Mouse (Mus musculus) hindbrain, embryonic 14.5 days (tissue): ENCODE data around the gene Hnrnpul1. TPM values are rescaled to one million over a fixed set of nuclear protein-coding genes. Genes with fewer than 3 reads are reported as not detected.
A peak's percentile ranks its signal among the peaks of the same experiment; 100 is the strongest.

ENCODE experiments used
- ATAC-seq: fragments of 200-750 bp; cut with Nextera tagmentation; 2 replicates; pipeline ENCODE4 v1.8.0; 2017; ENCODE audit warnings: moderate number of reproducible peaks, mild to moderate bottlenecking, moderate TSS enrichment, moderate library complexity; ENCODE audit not compliant: low FRiP score
- DNase-seq: peaks from one replicate; pipeline ENCODE4 v3.0.0-alpha.2; 2015; ENCODE audit warnings: low spot score
- H3K27ac ChIP-seq: fragments of 300-500 bp; sonication (generic); 2 replicates; pipeline ENCODE4 v1.5.1; 2014; ENCODE audit warnings: mild to moderate bottlenecking, moderate library complexity
- H3K27me3 ChIP-seq: fragments of 300-500 bp; sonication (generic); 2 replicates; pipeline ENCODE4 v1.6.1; 2014; ENCODE audit warnings: mild to moderate bottlenecking, low read length, mixed read lengths; ENCODE audit not compliant: control insufficient read depth, insufficient read depth
- H3K36me3 ChIP-seq: fragments of 300-500 bp; sonication (generic); replicated peaks from 2 replicates; pipeline ENCODE4 v1.6.1; 2014; ENCODE audit not compliant: control insufficient read depth, insufficient read depth
- H3K4me1 ChIP-seq: fragments of 300-500 bp; sonication (generic); replicated peaks from 2 replicates; pipeline ENCODE4 v1.6.1; 2014; ENCODE audit warnings: antibody characterized with exemption, low read length, mixed read lengths; ENCODE audit not compliant: control insufficient read depth, insufficient read depth
- H3K4me2 ChIP-seq: fragments of 300-500 bp; sonication (generic); replicated peaks from 2 replicates; pipeline ENCODE4 v1.6.1; 2014; ENCODE audit warnings: mild to moderate bottlenecking, moderate library complexity
- H3K4me3 ChIP-seq: fragments of 300-500 bp; sonication (generic); replicated peaks from 2 replicates; pipeline ENCODE4 v1.5.1; 2014; ENCODE audit warnings: mild to moderate bottlenecking, low read length
- H3K9ac ChIP-seq: fragments of 300-500 bp; sonication (generic); 2 replicates; pipeline ENCODE4 v1.6.1; 2014
- H3K9me3 ChIP-seq: fragments of 300-500 bp; sonication (generic); 2 replicates; pipeline ENCODE4 v1.6.1; 2016; ENCODE audit warnings: low read length; ENCODE audit not compliant: control insufficient read depth
- WGBS: fragments of 180-500 bp; shearing (Covaris S2); extraction: QIAGEN DNeasy Blood & Tissue Kit; methylation state at CpG from one replicate; pipeline ENCODE4 v1.1.7; 2014; 5-methylcytosine and 5-hydroxymethylcytosine counted together
- polyA plus RNA-seq: library from polyadenylated mRNA; unstranded; fragments of >200 nt; fragmentation: Nextera tagmentation; extraction: Ambion mirVana; gene quantifications from 2 replicates; pipeline ENCODE4 v1.2.1, GENCODE M21; 2014

The Hnrnpul1 gene
- polyA plus RNA-seq, 1 experiment from 2014 or later = 54.7 TPM

DNA sequence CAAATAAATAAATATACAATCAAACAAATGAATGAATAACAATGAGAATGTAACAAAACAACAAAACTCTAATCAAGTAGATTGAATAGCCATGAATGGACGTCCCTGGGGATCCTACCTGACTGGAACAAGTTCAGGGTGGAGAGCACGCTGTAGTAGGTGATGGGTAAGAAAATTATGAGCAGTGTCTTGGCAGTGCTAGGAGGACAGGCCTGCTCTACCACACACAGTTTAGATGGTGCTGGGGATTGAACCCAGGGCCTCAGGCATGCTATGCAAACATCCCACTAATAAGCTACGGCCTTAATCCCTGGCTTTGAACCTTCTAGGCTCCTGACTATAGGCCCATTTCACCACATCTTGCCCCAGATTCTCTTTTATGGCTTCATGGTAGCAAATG, 37.1 kb downstream of the Hnrnpul1 start:
- Histone ChIP-seq H3K4me3 (no peak overlapping the region), H3K27ac (no peak overlapping the region), H3K9ac (no peak overlapping the region), H3K36me3 (peaks cover 69% of the 10 kb centered on the region), H3K27me3 (no peaks in the 10 kb centered on the region), H3K9me3 (no peaks in the 10 kb centered on the region), H3K4me1 (peaks cover 17% of the 10 kb centered on the region), H3K4me2 (peak overlapping the region; percentile 89)
- no peak for DNase-seq
- 92% methylated on average over 3 of the region's 3 CpGs for WGBS
- no peak for ATAC-seq

DNA sequence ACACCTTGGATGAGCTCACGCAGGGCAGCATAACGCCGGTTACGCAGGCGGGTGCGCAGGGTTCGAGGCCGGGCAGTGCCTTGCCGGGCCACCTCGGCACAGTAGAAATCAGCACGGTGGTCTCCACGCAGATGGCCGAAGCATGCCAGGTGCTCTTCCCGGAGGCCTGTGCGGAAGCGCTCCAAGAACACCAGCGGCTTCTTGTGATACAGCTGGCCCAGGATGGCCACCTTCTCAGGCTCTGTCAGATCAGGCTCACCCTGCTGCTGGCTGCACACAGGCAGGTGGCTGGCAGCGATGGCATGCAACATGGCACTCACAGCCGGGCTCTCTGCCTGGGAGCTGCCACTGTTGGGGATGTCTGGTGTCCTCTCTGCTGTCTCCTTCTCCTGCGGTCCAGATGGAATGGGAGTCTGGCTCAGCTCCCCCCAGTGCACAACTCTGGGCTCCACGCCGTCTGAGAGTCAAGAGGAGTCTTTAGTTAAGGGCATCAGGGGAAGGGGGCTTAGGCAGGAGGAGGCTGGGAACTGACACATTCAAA, 38.8 kb downstream of the Hnrnpul1 start:
- WGBS = 96% methylated on average over 22 of the region's 22 CpGs

DNA sequence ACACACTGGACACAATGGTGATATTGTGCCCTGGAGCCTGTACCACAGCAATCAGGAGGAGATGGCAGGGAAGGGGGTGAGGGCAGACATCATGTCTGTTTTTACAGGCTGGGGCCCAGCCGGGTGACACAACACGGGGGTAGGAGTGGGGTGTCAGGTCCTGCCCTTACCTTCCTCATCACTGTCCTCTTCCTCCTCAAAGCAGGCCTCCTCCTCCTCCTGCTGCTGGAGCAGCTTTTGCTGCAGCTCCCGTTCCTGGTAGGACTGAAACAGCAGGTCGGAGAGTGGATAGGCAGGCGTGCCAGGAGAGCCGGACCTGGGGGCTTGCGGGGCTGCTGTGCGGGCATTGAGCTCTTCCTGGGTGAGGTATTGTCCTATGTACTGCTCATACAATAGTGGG, 40.0 kb downstream of the Hnrnpul1 start:
- ATAC-seq (no peak), DNase-seq (no peak)
- Histone ChIP-seq H3K4me3 (no peak overlapping the region), H3K9ac (no peak overlapping the region), H3K27me3 (no peaks in the 10 kb centered on the region), H3K9me3 (no peaks in the 10 kb centered on the region), H3K36me3 (peaks cover 46% of the 10 kb centered on the region), H3K4me1 (peaks cover 27% of the 10 kb centered on the region), H3K4me2 (no peak overlapping the region), H3K27ac (no peak overlapping the region)
- WGBS = 96% methylated on average over 8 of the region's 8 CpGs

More for the DNA sequence above, 38.8 kb downstream of the Hnrnpul1 start:
- H3K27ac ChIP-seq = no peak overlapping the region
- ATAC-seq (no peak), DNase-seq (no peak)
- H3K9ac ChIP-seq = no peak overlapping the region
- no peaks in the 10 kb centered on the region for H3K27me3 ChIP-seq
- no peak overlapping the region for H3K4me3 ChIP-seq
- no peaks in the 10 kb centered on the region for H3K9me3 ChIP-seq
- peaks cover 53% of the 10 kb centered on the region for H3K36me3 ChIP-seq
- no peak overlapping the region for H3K4me2 ChIP-seq
- peaks cover 21% of the 10 kb centered on the region for H3K4me1 ChIP-seq

DNA sequence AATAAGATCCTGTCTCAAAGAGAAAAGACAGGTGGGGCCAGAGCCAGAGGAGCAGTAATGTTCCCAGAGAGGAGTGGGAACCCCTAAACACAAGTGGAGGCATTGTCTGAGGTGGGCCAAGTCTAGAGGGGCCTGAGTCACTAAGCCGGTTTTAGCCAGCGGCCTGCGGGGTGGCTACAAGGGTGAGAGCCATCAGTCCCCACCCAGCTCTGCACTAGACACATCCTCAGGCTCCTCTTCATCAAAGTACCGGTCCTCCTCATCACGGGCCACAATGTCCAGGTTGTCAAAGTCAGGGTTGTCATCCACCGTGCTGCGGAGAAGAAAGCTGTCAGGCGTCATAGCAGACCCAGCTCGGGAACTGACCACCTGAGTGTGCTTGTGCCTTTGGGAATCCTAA, 41.8 kb downstream of the Hnrnpul1 start:
- Histone ChIP-seq H3K4me1 (peaks cover 17% of the 10 kb centered on the region), H3K9ac (no peak overlapping the region), H3K9me3 (no peaks in the 10 kb centered on the region), H3K36me3 (peaks cover 46% of the 10 kb centered on the region), H3K4me2 (no peak overlapping the region), H3K27ac (no peak overlapping the region), H3K27me3 (no peaks in the 10 kb centered on the region), H3K4me3 (no peak overlapping the region)
- 96% methylated on average over 9 of the region's 9 CpGs for WGBS
- ATAC-seq (no peak), DNase-seq (no peak)

DNA sequence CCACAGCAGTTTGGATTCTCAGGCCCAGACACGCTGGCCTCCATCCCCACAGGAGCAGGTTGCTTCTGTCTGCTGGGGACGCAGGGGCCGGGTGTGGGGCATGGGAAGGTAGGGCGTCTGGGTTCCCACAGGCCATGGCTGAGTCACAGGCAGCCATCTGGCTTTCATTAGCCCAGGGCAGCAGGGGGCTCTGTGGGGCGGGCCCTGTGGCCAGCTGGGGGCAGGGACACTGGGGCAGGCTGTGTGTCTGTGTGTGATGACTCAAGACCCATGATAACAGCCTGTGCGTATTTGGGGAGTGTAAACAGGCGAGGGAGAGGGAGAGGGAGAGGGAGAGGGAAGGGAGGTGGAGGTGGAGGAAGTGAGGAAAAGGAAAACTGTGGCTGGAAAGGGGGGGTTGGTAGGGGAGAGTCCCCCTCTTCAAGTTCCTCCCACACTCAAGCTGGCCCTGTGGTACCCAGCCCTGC, 42.8 kb downstream of the Hnrnpul1 start:
- WGBS = 22% methylated on average over 7 of the region's 7 CpGs
- H3K4me2 ChIP-seq = no peak overlapping the region

DNA sequence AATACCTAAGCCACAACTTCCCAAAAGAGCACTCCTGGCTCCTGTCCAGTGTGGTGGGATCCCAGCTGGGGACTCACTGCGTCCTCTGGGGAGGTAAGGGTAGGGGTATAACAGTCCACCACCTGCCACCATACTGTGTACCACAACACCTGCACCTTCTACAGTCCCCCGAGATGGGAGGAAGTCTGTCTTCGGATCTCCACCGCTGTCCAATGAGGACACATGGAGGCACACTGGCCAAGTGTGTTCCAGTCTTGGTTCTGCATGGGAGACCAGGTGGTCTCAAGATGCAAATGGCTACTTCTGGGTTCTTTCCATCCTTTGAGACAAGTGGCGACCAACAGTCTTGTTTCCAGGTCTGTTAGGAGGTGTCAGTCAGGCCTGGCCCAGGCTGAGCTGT, 43.4 kb downstream of the Hnrnpul1 start:
- no peak overlapping the region for H3K4me3 ChIP-seq
- WGBS = 74% methylated on average over 5 of the region's 5 CpGs
- ATAC-seq = no peak
- no peaks in the 10 kb centered on the region for H3K9me3 ChIP-seq
- H3K27ac ChIP-seq = no peak overlapping the region
- no peak overlapping the region for H3K4me2 ChIP-seq
- H3K9ac ChIP-seq = no peak overlapping the region
- DNase-seq = no peak
- H3K4me1 ChIP-seq = peaks cover 12% of the 10 kb centered on the region
- no peaks in the 10 kb centered on the region for H3K27me3 ChIP-seq
- peaks cover 38% of the 10 kb centered on the region for H3K36me3 ChIP-seq

More for the DNA sequence above, 42.8 kb downstream of the Hnrnpul1 start:
- Histone ChIP-seq H3K4me1 (peaks cover 12% of the 10 kb centered on the region), H3K27me3 (no peaks in the 10 kb centered on the region), H3K36me3 (peaks cover 42% of the 10 kb centered on the region), H3K4me3 (no peak overlapping the region), H3K9me3 (no peaks in the 10 kb centered on the region), H3K9ac (no peak overlapping the region), H3K27ac (no peak overlapping the region)
- no peak for DNase-seq
- no peak for ATAC-seq

DNA sequence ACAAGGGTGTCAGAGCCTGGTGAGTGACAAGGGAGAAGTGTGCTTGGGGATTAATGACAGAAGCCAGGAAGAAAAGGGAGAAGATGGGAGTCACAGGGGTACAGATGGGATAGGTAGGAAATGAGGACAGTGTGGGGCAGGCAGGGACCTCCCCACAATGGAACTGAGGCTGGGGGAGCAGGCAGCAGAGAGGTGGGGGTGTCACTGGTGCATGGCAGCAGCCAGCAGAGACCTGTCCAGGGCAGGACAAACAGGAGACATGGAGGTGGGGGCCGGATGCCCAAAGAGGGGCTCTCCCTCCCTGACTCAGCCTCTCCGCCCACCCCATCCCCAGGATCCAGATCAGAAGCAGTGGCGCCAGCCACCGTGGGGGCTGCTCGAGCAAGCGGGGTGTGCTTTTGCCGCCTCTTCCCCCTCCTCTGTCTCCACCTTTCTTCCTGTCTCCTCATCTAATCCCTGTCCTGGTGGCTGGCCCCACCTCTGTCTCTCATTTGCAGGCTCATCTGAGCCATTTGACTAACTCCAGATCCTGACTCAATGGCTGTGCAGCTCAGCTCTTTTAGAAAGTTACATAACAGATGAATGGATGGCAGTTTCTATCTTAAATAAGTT, 43.9 kb downstream of the Hnrnpul1 start:
- Histone ChIP-seq H3K4me2 (peak overlapping the region; percentile 9; the same call in 1 of the 2 replicates), H3K36me3 (peaks cover 32% of the 10 kb centered on the region), H3K4me1 (peaks cover 12% of the 10 kb centered on the region), H3K27me3 (no peaks in the 10 kb centered on the region), H3K27ac (no peak overlapping the region), H3K9me3 (no peaks in the 10 kb centered on the region), H3K4me3 (no peak overlapping the region), H3K9ac (peak overlapping the region; percentile 18)
- 0 out of 2 replicates have a peak, but pooled peaks have one; percentile 12 for ATAC-seq
- 9% methylated on average over 5 of the region's 7 CpGs for WGBS
- no peak for DNase-seq

DNA sequence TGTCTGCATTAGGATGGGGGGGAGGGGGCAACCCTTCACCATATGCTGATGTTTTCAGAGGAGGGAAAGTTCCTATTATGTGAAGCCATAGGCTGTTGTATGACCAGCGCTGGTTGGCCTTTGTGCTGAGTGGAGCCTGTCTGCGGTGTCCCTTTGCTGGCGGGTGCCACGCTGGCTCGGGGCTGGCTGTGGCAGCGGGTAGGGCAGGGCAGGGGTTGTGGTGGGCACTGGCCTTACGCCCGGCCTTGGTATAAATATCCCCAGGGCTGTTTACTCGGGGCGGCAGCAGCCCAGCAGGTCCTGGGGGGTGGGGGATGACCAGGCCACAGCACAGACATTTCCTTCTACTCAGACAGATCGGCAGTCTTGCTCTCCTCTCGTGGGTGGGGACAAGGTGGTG, 44.6 kb downstream of the Hnrnpul1 start:
- no peak overlapping the region for H3K4me3 ChIP-seq
- H3K9me3 ChIP-seq = no peaks in the 10 kb centered on the region
- no peaks in the 10 kb centered on the region for H3K27me3 ChIP-seq
- ATAC-seq = 0 out of 2 replicates have a peak, but pooled peaks have one; percentile 4
- H3K27ac ChIP-seq = no peak overlapping the region
- H3K9ac ChIP-seq = peak overlapping the region; percentile 18
- H3K36me3 ChIP-seq = peaks cover 26% of the 10 kb centered on the region
- H3K4me1 ChIP-seq = peaks cover 18% of the 10 kb centered on the region
- no peak for DNase-seq
- 19% methylated on average over 12 of the region's 12 CpGs for WGBS
- H3K4me2 ChIP-seq = 0 out of 2 replicates have a peak overlapping the region, but pooled peaks have one; percentile 9

DNA sequence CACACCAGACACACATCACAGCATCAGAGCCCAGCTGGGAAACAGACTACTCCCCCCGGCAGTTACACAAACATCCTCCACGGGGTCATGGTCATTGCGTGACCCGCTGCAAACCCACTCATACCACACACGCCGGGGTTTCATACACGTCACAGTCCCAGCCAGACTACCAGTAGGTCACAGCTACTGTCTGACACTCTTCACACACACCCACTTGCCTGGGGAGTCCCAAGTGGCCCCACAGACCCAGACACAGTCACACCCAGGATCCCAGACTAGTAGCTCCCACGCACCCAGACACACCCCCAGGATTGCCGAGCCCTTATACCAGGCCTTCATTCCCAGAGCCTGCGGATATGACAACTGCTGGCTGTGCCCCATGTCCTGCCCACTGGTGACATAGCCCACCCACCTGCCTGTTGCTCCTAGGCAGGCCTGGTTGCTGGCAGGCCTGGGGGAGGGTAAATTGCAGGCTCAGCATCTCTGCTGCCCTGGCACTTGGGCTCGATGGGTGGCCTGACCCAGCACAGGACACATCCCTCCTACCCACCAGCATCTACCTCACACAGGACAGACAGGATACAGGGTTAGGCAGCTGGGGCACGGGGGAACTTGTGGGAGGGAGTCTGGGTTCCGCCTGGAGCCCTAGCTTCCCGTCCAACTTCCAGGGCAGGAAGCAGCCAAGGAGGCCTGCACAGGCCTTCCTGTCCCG, 46.8 kb downstream of the Hnrnpul1 start:
- no peaks in the 10 kb centered on the region for H3K9me3 ChIP-seq
- H3K4me1 ChIP-seq = peaks cover 29% of the 10 kb centered on the region
- DNase-seq (no peak), ATAC-seq (no peak)
- H3K9ac ChIP-seq = no peak overlapping the region
- H3K36me3 ChIP-seq = peaks cover 4% of the 10 kb centered on the region; the same call in 1 of the 2 replicates
- WGBS = 65% methylated on average over 13 of the region's 15 CpGs
- peak overlapping the region; percentile 43; the same call in 1 of the 2 replicates for H3K27ac ChIP-seq
- no peak overlapping the region for H3K4me3 ChIP-seq
- H3K27me3 ChIP-seq = 0 out of 2 replicates have a peak, but pooled peaks cover 10% of the 10 kb centered on the region
- no peak overlapping the region for H3K4me2 ChIP-seq
